Mouse (Mus musculus): ENCODE measurements at regions not wholly inside any gene's neighbourhood (a gene's known extent, or its start where the extent isn't known, plus 50 kb on each side); places are given as distances from the start of the nearest gene placed in this dataset.
A peak's percentile ranks its signal among the peaks of the same experiment; 100 is the strongest.

- H3K27ac ChIP-seq (ENCODE audit: insufficient read depth, low read length), result no peak overlapping the region
These were observed 78.0 kb upstream of the Oxgr1 start for GRCm38 (mm10) chr14:120120261-120120660.

GRCm38 (mm10) chr14:120125315-120125714 lies 83.1 kb upstream of the Oxgr1 start:
- H3K27me3 ChIP-seq (ENCODE audit: control insufficient read depth, insufficient read depth, low read length), result no peaks in the 10 kb centered on the region
- no peak overlapping the region for H3K27ac ChIP-seq (ENCODE audit: insufficient read depth, low read length)
- no peak for TF ChIP-seq POLR2A (IDR thresholded peaks at IDR 0.05; ENCODE audit: low read depth, low read length)
- TF ChIP-seq CTCF (IDR thresholded peaks at IDR 0.05; ENCODE audit: extremely low read depth, insufficient read depth, insufficient read length, insufficient replicate concordance), result no peak
- no peak for DNase-seq (ENCODE audit: low read depth in 1 of 2, low spot score in 2 of 2)
- H3K4me3 ChIP-seq (ENCODE audit: extremely low read depth, insufficient read depth, insufficient read length), result no peak overlapping the region
- no peaks in the 10 kb centered on the region for H3K36me3 ChIP-seq (ENCODE audit: control insufficient read depth, insufficient read depth, low read length)
- 90% methylated on average over 5 of the region's 5 CpGs for WGBS
- H3K4me1 ChIP-seq (ENCODE audit: control insufficient read depth, insufficient read depth, insufficient read length), result no peaks in the 10 kb centered on the region

More at GRCm38 (mm10) chr14:120120261-120120660, 78.0 kb upstream of the Oxgr1 start:
- no peak overlapping the region for H3K4me3 ChIP-seq (ENCODE audit: extremely low read depth, insufficient read depth, insufficient read length)
- WGBS, result 95% methylated on average over 5 of the region's 5 CpGs
- no peaks in the 10 kb centered on the region for H3K4me1 ChIP-seq (ENCODE audit: control insufficient read depth, insufficient read depth, insufficient read length)
- H3K36me3 ChIP-seq (ENCODE audit: control insufficient read depth, insufficient read depth, low read length), result no peaks in the 10 kb centered on the region
- no peak for DNase-seq (ENCODE audit: low read depth in 1 of 2, low spot score in 2 of 2)
- no peak for TF ChIP-seq POLR2A (IDR thresholded peaks at IDR 0.05; ENCODE audit: low read depth, low read length)
- TF ChIP-seq CTCF (IDR thresholded peaks at IDR 0.05; ENCODE audit: extremely low read depth, insufficient read depth, insufficient read length, insufficient replicate concordance), result no peak
- no peaks in the 10 kb centered on the region for H3K27me3 ChIP-seq (ENCODE audit: control insufficient read depth, insufficient read depth, low read length)

DNA sequence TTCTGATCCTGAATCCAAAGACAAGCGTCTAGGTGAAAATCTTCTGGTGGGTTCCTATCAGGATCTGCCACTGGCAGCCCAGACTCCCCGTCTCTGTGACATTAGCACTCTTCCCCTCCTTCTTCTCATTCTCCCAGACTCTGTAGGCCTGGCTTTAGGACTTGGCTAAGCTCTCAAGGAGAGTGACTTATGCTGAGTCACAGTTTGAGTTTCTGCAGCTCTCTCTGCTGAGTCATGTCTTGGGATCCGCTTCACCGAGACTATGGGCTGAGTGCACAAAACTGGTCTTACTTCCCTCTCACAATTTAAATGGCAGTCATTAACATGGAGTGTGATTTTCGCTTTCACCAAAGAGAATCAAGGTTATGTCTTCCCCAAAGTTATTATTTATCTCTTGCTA lies 85.2 kb upstream of the Oxgr1 start:
- Histone ChIP-seq H3K36me3 (ENCODE audit: control insufficient read depth, insufficient read depth, low read length) (no peaks in the 10 kb centered on the region), H3K4me3 (ENCODE audit: extremely low read depth, insufficient read depth, insufficient read length) (no peak overlapping the region), H3K27ac (ENCODE audit: insufficient read depth, low read length) (no peak overlapping the region), H3K4me1 (ENCODE audit: control insufficient read depth, insufficient read depth, insufficient read length) (no peaks in the 10 kb centered on the region), H3K27me3 (ENCODE audit: control insufficient read depth, insufficient read depth, low read length) (no peaks in the 10 kb centered on the region)
- TF ChIP-seq POLR2A (IDR thresholded peaks at IDR 0.05; ENCODE audit: low read depth, low read length) (no peak), CTCF (IDR thresholded peaks at IDR 0.05; ENCODE audit: extremely low read depth, insufficient read depth, insufficient read length, insufficient replicate concordance) (no peak)
- DNase-seq (ENCODE audit: low read depth in 1 of 2, low spot score in 2 of 2), result no peak
- WGBS, result 60% methylated on average over 5 of the region's 5 CpGs

DNA sequence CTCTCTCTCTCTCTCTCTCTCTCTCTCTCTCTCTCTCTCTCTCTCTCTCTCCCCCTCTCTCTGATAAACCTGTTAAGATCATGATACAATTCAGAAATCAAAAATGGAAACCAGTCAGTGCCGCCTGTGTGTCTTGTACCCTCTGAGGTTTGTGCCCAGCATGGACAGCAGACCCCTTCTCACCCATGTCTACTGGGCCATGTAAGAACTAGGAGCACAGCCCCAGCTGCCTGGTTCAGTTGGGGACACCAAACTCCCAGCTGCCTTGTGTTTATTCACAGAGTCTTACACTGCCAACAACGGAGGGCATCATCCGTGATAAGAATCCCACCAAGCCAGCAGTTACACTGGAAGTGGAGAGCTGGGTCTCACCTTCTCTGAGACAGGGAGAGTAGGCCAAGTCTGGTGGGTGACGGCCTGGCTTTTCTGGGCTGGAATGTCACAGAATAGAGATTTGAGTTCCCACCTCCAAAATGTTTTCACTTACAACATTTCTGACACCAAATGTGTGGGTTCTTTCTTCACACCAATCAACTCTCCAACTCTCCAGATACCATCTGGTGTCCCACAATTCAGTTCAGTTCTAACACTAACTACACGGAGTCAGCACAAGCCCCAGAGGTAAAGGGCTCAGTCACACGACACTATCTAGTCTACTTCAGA lies 92.2 kb upstream of the Oxgr1 start:
- no peak for DNase-seq (ENCODE audit: low read depth in 1 of 2, low spot score in 2 of 2)
- no peak overlapping the region for H3K4me3 ChIP-seq (ENCODE audit: extremely low read depth, insufficient read depth, insufficient read length)
- no peaks in the 10 kb centered on the region for H3K36me3 ChIP-seq (ENCODE audit: control insufficient read depth, insufficient read depth, low read length)
- no peak overlapping the region for H3K27ac ChIP-seq (ENCODE audit: insufficient read depth, low read length)
- WGBS, result 92% methylated on average over 6 of the region's 6 CpGs
- TF ChIP-seq POLR2A (IDR thresholded peaks at IDR 0.05; ENCODE audit: low read depth, low read length), result no peak
- TF ChIP-seq CTCF (IDR thresholded peaks at IDR 0.05; ENCODE audit: extremely low read depth, insufficient read depth, insufficient read length, insufficient replicate concordance), result no peak
- H3K27me3 ChIP-seq (ENCODE audit: control insufficient read depth, insufficient read depth, low read length), result no peaks in the 10 kb centered on the region
- H3K4me1 ChIP-seq (ENCODE audit: control insufficient read depth, insufficient read depth, insufficient read length), result peaks cover 4% of the 10 kb centered on the region; the same call in 1 of the 2 replicates

DNA sequence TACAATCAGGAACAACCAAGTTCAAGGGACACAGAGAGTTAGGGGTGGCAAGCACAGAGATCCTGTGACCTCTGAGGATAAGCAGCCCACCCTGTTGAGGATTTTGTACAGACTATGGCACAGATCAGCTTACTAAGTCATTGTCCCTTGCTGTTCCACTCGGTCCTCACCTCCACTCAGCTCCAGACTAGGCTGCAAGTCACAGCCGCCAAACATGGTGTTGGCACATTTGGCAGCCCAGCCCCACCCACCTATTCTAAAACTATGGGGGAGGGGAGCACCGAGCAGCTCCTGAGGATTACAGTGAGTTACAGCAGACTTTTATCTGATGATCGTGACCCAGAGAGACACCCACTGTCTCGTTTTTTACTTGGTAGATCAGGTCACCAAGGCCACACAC lies 93.0 kb upstream of the Oxgr1 start:
- 74% methylated on average over 5 of the region's 5 CpGs for WGBS
- H3K4me1 ChIP-seq (ENCODE audit: control insufficient read depth, insufficient read depth, insufficient read length), result peaks cover 4% of the 10 kb centered on the region; the same call in 1 of the 2 replicates
- no peak overlapping the region for H3K4me3 ChIP-seq (ENCODE audit: extremely low read depth, insufficient read depth, insufficient read length)
- DNase-seq (ENCODE audit: low read depth in 1 of 2, low spot score in 2 of 2), result no peak
- no peak overlapping the region for H3K27ac ChIP-seq (ENCODE audit: insufficient read depth, low read length)
- no peaks in the 10 kb centered on the region for H3K36me3 ChIP-seq (ENCODE audit: control insufficient read depth, insufficient read depth, low read length)
- no peaks in the 10 kb centered on the region for H3K27me3 ChIP-seq (ENCODE audit: control insufficient read depth, insufficient read depth, low read length)
- TF ChIP-seq POLR2A (IDR thresholded peaks at IDR 0.05; ENCODE audit: low read depth, low read length) (no peak), CTCF (IDR thresholded peaks at IDR 0.05; ENCODE audit: extremely low read depth, insufficient read depth, insufficient read length, insufficient replicate concordance) (no peak)

GRCm38 (mm10) chr14:120136736-120137135 lies 94.5 kb upstream of the Oxgr1 start:
- TF ChIP-seq POLR2A (IDR thresholded peaks at IDR 0.05; ENCODE audit: low read depth, low read length) (no peak), CTCF (IDR thresholded peaks at IDR 0.05; ENCODE audit: extremely low read depth, insufficient read depth, insufficient read length, insufficient replicate concordance) (no peak)
- no peak for DNase-seq (ENCODE audit: low read depth in 1 of 2, low spot score in 2 of 2)
- no peak overlapping the region for H3K4me3 ChIP-seq (ENCODE audit: extremely low read depth, insufficient read depth, insufficient read length)
- H3K36me3 ChIP-seq (ENCODE audit: control insufficient read depth, insufficient read depth, low read length), result no peaks in the 10 kb centered on the region
- H3K27me3 ChIP-seq (ENCODE audit: control insufficient read depth, insufficient read depth, low read length), result no peaks in the 10 kb centered on the region
- H3K4me1 ChIP-seq (ENCODE audit: control insufficient read depth, insufficient read depth, insufficient read length), result peaks cover 4% of the 10 kb centered on the region; the same call in 1 of the 2 replicates
- 85% methylated on average over 8 of the region's 8 CpGs for WGBS
- H3K27ac ChIP-seq (ENCODE audit: insufficient read depth, low read length), result no peak overlapping the region

DNA sequence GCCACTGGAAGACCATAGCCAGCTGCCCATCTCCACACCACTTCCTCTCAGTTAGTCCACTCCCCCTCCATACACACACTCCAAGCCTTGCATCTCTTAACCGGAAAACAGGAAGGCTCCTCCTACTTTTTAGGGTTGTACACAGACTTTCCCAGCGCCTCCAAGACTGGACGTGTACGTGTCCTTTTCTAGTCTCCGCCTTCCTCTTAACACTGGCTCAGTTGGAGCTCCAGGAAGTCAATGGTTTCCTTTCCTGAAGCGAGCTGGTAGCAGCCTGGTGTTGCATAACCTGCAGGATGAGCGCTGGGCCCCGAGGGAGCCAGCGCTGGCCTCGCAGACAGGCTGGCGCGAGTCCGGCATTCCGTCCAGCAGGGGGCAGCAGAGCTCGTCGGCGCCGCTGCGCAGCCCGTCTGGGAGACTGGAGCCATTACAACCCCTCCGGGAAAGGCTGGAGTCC lies 95.5 kb upstream of the Oxgr1 start:
- TF ChIP-seq CTCF (IDR thresholded peaks at IDR 0.05; ENCODE audit: extremely low read depth, insufficient read depth, insufficient read length, insufficient replicate concordance) (peak; percentile 93), POLR2A (IDR thresholded peaks at IDR 0.05; ENCODE audit: low read depth, low read length) (no peak)
- no peaks in the 10 kb centered on the region for H3K36me3 ChIP-seq (ENCODE audit: control insufficient read depth, insufficient read depth, low read length)
- peak overlapping the region; percentile 31 for H3K4me3 ChIP-seq (ENCODE audit: extremely low read depth, insufficient read depth, insufficient read length)
- 0 out of 2 replicates have a peak overlapping the region, but pooled peaks have one; percentile 12 for H3K27ac ChIP-seq (ENCODE audit: insufficient read depth, low read length)
- peak; percentile 15 to 79 for DNase-seq (ENCODE audit: low read depth in 1 of 2, low spot score in 2 of 2)
- no peaks in the 10 kb centered on the region for H3K27me3 ChIP-seq (ENCODE audit: control insufficient read depth, insufficient read depth, low read length)
- 1% methylated on average over 21 of the region's 21 CpGs for WGBS
- H3K4me1 ChIP-seq (ENCODE audit: control insufficient read depth, insufficient read depth, insufficient read length), result peaks cover 4% of the 10 kb centered on the region; the same call in 1 of the 2 replicates

Measured in spleen, adult 2 months (tissue).